Mouse (Mus musculus): ENCODE results near the gene Spock1. TPM values are rescaled to one million over a fixed set of nuclear protein-coding genes. Genes with fewer than 3 reads are reported as not detected.

Spock1 gene
- polyA plus RNA-seq, 1 experiment from 2014 or later, result 0.93 TPM

GRCm38 (mm10) chr13:57741186-57741585 lies 166.9 kb downstream of the Spock1 start:
- Histone ChIP-seq H3K9me3 (replicated peaks) (no peaks in the 10 kb centered on the region), H3K27ac (peak overlapping the region; percentile 54), H3K4me3 (no peak overlapping the region), H3K36me3 (no peaks in the 10 kb centered on the region), H3K4me1 (peaks cover 51% of the 10 kb centered on the region), H3K27me3 (ENCODE audit: low read depth, poor library complexity, severe bottlenecking) (0 out of 2 replicates have a peak, but pooled peaks cover 11% of the 10 kb centered on the region)
- no peak for DNase-seq (ENCODE audit: low spot score)
- WGBS, result 70% methylated on average over 6 of the region's 6 CpGs

- no peak for DNase-seq (ENCODE audit: low spot score)
- Histone ChIP-seq H3K9me3 (replicated peaks) (no peaks in the 10 kb centered on the region), H3K27ac (peak overlapping the region; percentile 54), H3K36me3 (no peaks in the 10 kb centered on the region), H3K4me3 (no peak overlapping the region), H3K4me1 (peaks cover 58% of the 10 kb centered on the region), H3K27me3 (ENCODE audit: low read depth, poor library complexity, severe bottlenecking) (0 out of 2 replicates have a peak, but pooled peaks cover 11% of the 10 kb centered on the region)
- WGBS, result 34% methylated on average over 5 of the region's 5 CpGs
Observed at GRCm38 (mm10) chr13:57740473-57740872, 167.7 kb downstream of the Spock1 start.

DNA sequence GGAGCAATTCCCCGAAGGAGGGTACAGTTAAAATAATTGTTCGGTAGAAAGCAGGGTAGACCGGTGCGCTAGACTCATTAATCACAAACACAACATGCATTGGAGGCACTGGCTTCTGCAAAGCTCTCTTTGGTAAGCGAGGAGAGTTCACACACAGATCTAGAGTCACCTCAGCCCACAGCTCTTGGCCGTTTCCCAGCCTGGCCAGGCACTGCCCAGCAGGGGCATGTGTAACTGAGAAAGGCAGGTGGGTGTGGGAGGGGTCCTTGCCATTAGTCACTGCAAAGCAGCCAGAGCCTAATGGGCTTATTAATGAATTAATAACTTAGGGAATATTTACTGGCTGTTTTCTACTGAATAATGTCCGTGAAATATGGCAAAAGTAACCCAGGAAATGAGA lies 172.1 kb downstream of the Spock1 start:
- no peak overlapping the region for H3K4me3 ChIP-seq
- H3K4me1 ChIP-seq, result peaks cover 48% of the 10 kb centered on the region
- 66% methylated on average over 7 of the region's 7 CpGs for WGBS
- no peaks in the 10 kb centered on the region for H3K9me3 ChIP-seq (replicated peaks)
- H3K27ac ChIP-seq, result no peak overlapping the region
- no peaks in the 10 kb centered on the region for H3K36me3 ChIP-seq
- DNase-seq (ENCODE audit: low spot score), result no peak
- 0 out of 2 replicates have a peak, but pooled peaks cover 7% of the 10 kb centered on the region for H3K27me3 ChIP-seq (ENCODE audit: low read depth, poor library complexity, severe bottlenecking)

DNA sequence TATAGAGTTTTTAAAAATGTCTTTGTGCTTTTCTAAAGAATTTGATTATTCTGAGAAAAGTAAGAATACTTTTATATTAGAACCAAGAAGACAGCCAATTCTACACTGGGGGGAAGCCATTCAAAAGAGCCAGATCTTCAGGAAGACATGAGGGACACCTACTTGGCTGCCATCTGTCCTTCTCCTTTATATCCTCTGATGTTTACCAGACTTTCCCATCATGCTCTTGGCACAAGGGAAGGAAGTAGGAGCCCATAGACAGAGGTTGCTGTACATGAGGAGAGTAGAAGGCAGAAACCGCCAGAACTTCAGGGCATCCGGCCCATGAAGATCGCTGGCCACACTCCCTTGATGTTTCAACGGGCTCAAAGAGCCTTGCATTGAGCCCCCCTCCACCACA lies 173.6 kb downstream of the Spock1 start:
- no peaks in the 10 kb centered on the region for H3K36me3 ChIP-seq
- H3K9me3 ChIP-seq (replicated peaks), result no peaks in the 10 kb centered on the region
- 0 out of 2 replicates have a peak, but pooled peaks cover 7% of the 10 kb centered on the region for H3K27me3 ChIP-seq (ENCODE audit: low read depth, poor library complexity, severe bottlenecking)
- WGBS, result 90% methylated on average over 4 of the region's 4 CpGs
- peak overlapping the region; percentile 8; the same call in 1 of the 2 replicates for H3K27ac ChIP-seq
- no peak for DNase-seq (ENCODE audit: low spot score)
- H3K4me3 ChIP-seq, result no peak overlapping the region
- peaks cover 34% of the 10 kb centered on the region for H3K4me1 ChIP-seq

- peaks cover 34% of the 10 kb centered on the region for H3K4me1 ChIP-seq
- H3K9me3 ChIP-seq (replicated peaks), result no peaks in the 10 kb centered on the region
- no peak overlapping the region for H3K27ac ChIP-seq
- H3K4me3 ChIP-seq, result no peak overlapping the region
- DNase-seq (ENCODE audit: low spot score), result no peak
- no peaks in the 10 kb centered on the region for H3K36me3 ChIP-seq
- 81% methylated on average over 1 of the region's 1 CpGs for WGBS
- H3K27me3 ChIP-seq (ENCODE audit: low read depth, poor library complexity, severe bottlenecking), result 0 out of 2 replicates have a peak, but pooled peaks cover 6% of the 10 kb centered on the region
Observed at GRCm38 (mm10) chr13:57733521-57733920, 174.6 kb downstream of the Spock1 start.

DNA sequence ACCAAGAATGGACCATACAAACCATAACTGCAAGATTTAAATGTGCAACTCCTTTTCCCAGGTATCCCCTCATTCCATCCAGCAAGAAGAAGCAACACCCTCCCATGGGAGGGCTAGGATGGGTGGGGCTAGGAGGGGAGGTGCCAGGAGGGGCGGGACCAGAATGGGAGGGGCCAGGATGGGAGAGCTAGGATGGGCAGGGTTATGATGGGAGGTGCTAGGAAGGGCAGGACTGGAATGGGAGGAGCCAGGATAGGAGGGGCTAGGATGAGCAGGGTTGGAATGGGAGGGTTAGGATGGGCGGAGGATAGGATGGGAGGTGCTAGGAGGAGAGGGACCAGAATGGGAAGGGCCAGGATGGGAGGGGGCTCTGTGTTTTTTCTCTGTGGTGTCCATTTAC lies 175.9 kb downstream of the Spock1 start:
- H3K9me3 ChIP-seq (replicated peaks), result no peaks in the 10 kb centered on the region

DNA sequence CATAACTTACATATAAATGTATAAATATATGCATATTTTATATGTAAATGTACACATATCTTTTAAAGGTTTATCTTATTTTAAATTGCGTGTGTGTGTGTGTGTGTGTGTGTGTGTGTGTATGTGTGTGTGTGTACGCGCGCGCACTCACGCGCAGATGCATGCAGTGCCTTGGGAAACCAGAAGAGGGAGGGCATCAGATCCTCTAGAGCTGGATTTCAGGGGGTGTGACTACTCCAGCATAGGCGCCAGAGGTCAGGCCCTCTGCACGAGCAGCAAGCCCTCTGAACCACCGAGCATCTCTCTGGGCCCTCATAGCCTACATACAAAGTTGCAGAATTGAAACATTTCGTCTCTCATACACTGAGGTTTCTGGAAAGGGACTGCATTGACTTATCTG lies 180.4 kb downstream of the Spock1 start:
- WGBS, result 94% methylated on average over 11 of the region's 11 CpGs

More for the DNA sequence above, 175.9 kb downstream of the Spock1 start:
- Histone ChIP-seq H3K27me3 (ENCODE audit: low read depth, poor library complexity, severe bottlenecking) (no peaks in the 10 kb centered on the region), H3K4me1 (peaks cover 31% of the 10 kb centered on the region), H3K27ac (no peak overlapping the region), H3K36me3 (no peaks in the 10 kb centered on the region), H3K4me3 (no peak overlapping the region)
- DNase-seq (ENCODE audit: low spot score), result no peak
- 54% methylated on average over 2 of the region's 2 CpGs for WGBS

GRCm38 (mm10) chr13:57726654-57727053 lies 181.5 kb downstream of the Spock1 start:
- no peak for DNase-seq (ENCODE audit: low spot score)
- WGBS, result 94% methylated on average over 7 of the region's 7 CpGs
- no peaks in the 10 kb centered on the region for H3K27me3 ChIP-seq (ENCODE audit: low read depth, poor library complexity, severe bottlenecking)
- H3K27ac ChIP-seq, result no peak overlapping the region
- H3K36me3 ChIP-seq, result no peaks in the 10 kb centered on the region
- no peak overlapping the region for H3K4me3 ChIP-seq
- no peaks in the 10 kb centered on the region for H3K9me3 ChIP-seq (replicated peaks)
- H3K4me1 ChIP-seq, result peaks cover 16% of the 10 kb centered on the region

More for the DNA sequence above, 180.4 kb downstream of the Spock1 start:
- Histone ChIP-seq H3K4me3 (no peak overlapping the region), H3K4me1 (peaks cover 5% of the 10 kb centered on the region), H3K36me3 (no peaks in the 10 kb centered on the region), H3K27me3 (ENCODE audit: low read depth, poor library complexity, severe bottlenecking) (no peaks in the 10 kb centered on the region), H3K27ac (no peak overlapping the region), H3K9me3 (replicated peaks) (no peaks in the 10 kb centered on the region)
- DNase-seq (ENCODE audit: low spot score), result no peak

- 66% methylated on average over 17 of the region's 17 CpGs for WGBS
Observed at GRCm38 (mm10) chr13:57722329-57722936, 185.7 kb downstream of the Spock1 start.

GRCm38 (mm10) chr13:57721524-57722279 lies 186.4 kb downstream of the Spock1 start:
- Histone ChIP-seq H3K27ac (no peak overlapping the region), H3K9me3 (replicated peaks) (no peaks in the 10 kb centered on the region), H3K4me1 (peaks cover 19% of the 10 kb centered on the region), H3K27me3 (ENCODE audit: low read depth, poor library complexity, severe bottlenecking) (no peaks in the 10 kb centered on the region), H3K36me3 (no peaks in the 10 kb centered on the region), H3K4me3 (no peak overlapping the region)
- WGBS, result 63% methylated on average over 20 of the region's 20 CpGs
- DNase-seq (ENCODE audit: low spot score), result peak; percentile 62

More at GRCm38 (mm10) chr13:57722329-57722936, 185.7 kb downstream of the Spock1 start:
- Histone ChIP-seq H3K27me3 (ENCODE audit: low read depth, poor library complexity, severe bottlenecking) (no peaks in the 10 kb centered on the region), H3K9me3 (replicated peaks) (no peaks in the 10 kb centered on the region), H3K4me3 (no peak overlapping the region), H3K36me3 (no peaks in the 10 kb centered on the region), H3K27ac (no peak overlapping the region), H3K4me1 (peaks cover 19% of the 10 kb centered on the region)
- DNase-seq (ENCODE audit: low spot score), result no peak

DNA sequence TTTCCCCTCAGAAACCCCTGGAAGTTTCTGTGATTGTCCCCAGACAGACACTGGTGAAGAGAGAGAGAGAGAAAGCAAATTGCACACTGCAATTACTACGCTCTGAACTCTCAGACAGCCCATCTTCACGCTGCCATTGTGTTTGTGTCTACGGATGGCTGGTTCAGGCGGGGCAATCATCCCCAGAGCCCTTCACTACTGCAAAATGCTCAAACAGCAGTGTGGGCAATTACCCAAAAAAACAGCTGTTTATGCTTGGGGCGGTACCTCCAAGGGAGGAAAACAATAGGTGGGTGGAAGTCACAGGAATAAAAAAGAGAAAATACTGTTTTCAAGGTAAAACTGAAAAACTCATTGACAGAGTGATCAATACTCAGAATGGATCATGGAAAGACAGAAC lies 190.0 kb downstream of the Spock1 start:
- peaks cover 17% of the 10 kb centered on the region for H3K4me1 ChIP-seq
- 77% methylated on average over 5 of the region's 5 CpGs for WGBS
- H3K36me3 ChIP-seq, result no peaks in the 10 kb centered on the region
- no peaks in the 10 kb centered on the region for H3K9me3 ChIP-seq (replicated peaks)
- H3K4me3 ChIP-seq, result no peak overlapping the region
- H3K27me3 ChIP-seq (ENCODE audit: low read depth, poor library complexity, severe bottlenecking), result no peaks in the 10 kb centered on the region
- DNase-seq (ENCODE audit: low spot score), result no peak
- H3K27ac ChIP-seq, result no peak overlapping the region

- Histone ChIP-seq H3K4me3 (no peak overlapping the region), H3K9me3 (replicated peaks) (no peaks in the 10 kb centered on the region), H3K27me3 (ENCODE audit: low read depth, poor library complexity, severe bottlenecking) (no peaks in the 10 kb centered on the region), H3K36me3 (no peaks in the 10 kb centered on the region), H3K27ac (no peak overlapping the region), H3K4me1 (no peaks in the 10 kb centered on the region)
- DNase-seq (ENCODE audit: low spot score), result no peak
- WGBS, result 85% methylated on average over 4 of the region's 4 CpGs
Observed at GRCm38 (mm10) chr13:57712910-57713309, 195.2 kb downstream of the Spock1 start.

GRCm38 (mm10) chr13:57708425-57708824 lies 199.7 kb downstream of the Spock1 start:
- Histone ChIP-seq H3K27ac (no peak overlapping the region), H3K4me3 (no peak overlapping the region), H3K9me3 (replicated peaks) (no peaks in the 10 kb centered on the region)

More at GRCm38 (mm10) chr13:57708425-57708824, 199.7 kb downstream of the Spock1 start:
- Histone ChIP-seq H3K27me3 (ENCODE audit: low read depth, poor library complexity, severe bottlenecking) (no peaks in the 10 kb centered on the region), H3K36me3 (no peaks in the 10 kb centered on the region), H3K4me1 (no peaks in the 10 kb centered on the region)
- no peak for DNase-seq (ENCODE audit: low spot score)
